Mouse (Mus musculus) ES-Bruce4 (cell line): ENCODE results near the gene Ak9.
A peak's percentile ranks its signal among the peaks of the same experiment; 100 is the strongest.

ENCODE experiments used
- CTCF ChIP-seq: IDR thresholded peaks from one replicate; pipeline ENCODE4 v1.8.1; 2011; ENCODE audit warnings: low read depth, low read length
- EP300 ChIP-seq: IDR thresholded peaks from 2 replicates; pipeline ENCODE4 v1.6.1; 2011; ENCODE audit warnings: low read depth, low read length; ENCODE audit not compliant: insufficient read depth
- POLR2A ChIP-seq: IDR thresholded peaks from one replicate; pipeline ENCODE4 v1.8.1; 2011; ENCODE audit warnings: low read length; ENCODE audit not compliant: insufficient read depth

- TF ChIP-seq CTCF, result peak; percentile 96
- TF ChIP-seq EP300, result no peak
- TF ChIP-seq POLR2A, result no peak
Observed at GRCm38 (mm10) chr10:41288771-41289415, 14.9 kb upstream of the Ak9 start.
